ENCODE assay signal across 18 mouse cellular contexts in the genomic region with DNA sequence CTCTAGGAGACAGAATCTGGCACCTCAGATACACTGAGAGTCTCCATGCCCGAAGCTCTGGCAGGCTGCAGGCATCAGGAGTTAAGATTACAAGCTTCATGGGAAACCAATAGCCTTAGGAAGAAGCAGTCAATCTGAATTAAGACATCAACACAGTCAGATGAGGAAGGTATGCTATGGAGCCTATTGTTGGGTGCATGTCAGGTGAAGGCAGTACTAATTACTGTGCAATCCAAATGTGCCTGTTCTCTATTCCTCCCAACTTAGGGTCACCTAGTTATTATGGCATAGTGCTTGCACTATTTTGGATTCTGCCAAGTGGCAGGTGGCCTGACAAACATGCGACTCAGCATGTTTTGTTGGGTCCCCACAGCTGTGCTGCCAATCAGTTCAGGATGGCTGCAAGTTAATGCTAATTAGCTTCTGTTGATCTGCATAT. TPM values are rescaled to one million over a fixed set of nuclear protein-coding genes. Genes with fewer than 3 reads are reported as not detected.
DNase-seq lines count a peak whose midpoint lies in the region; ATAC-seq and TF ChIP-seq lines count a peak whose summit lies in the region.
"Had no signal": no experiment of that assay in that cellular context is flagged by ENCODE, and none has a peak within 500 bp of the region (broad histone marks: within the 10 kb centered on the region; RNA-seq: fewer than 3 reads in every experiment).

No protein-coding gene starts in this region.

- H3K27ac ChIP-seq in left cerebral cortex, adult 2 months: no peak overlapping the region
- H3K27ac ChIP-seq in forebrain, embryonic 13.5 days: peak overlapping the region; percentile 65
- 0 out of 2 replicates have a peak overlapping the region, but pooled peaks have one; percentile 20 for H3K27ac ChIP-seq in hindbrain, postnatal 0 days
- peak overlapping the region; percentile 17; the same call in 1 of the 2 replicates for H3K27ac ChIP-seq in midbrain, embryonic 14.5 days (replicated peaks; ENCODE audit: low read depth, low read length)
- H3K27ac ChIP-seq: stomach, embryonic 15.5 days had no signal

- TF ChIP-seq CTCF in left cerebral cortex, adult 2 months (IDR thresholded peaks at IDR 0.05): no peak
- TF ChIP-seq CTCF in hindbrain, postnatal 0 days (IDR thresholded peaks at IDR 0.05; ENCODE audit: low read depth): no peak

- H3K9me3 ChIP-seq in forebrain, embryonic 13.5 days (replicated peaks): no peaks in the 10 kb centered on the region
- no peaks in the 10 kb centered on the region for H3K9me3 ChIP-seq in hindbrain, postnatal 0 days (ENCODE audit: low read length)
- no peaks in the 10 kb centered on the region for H3K9me3 ChIP-seq in midbrain, embryonic 14.5 days (ENCODE audit: control insufficient read depth, low read length)
- H3K9me3 ChIP-seq: stomach, embryonic 15.5 days had no signal

- WGBS in forebrain, embryonic 13.5 days: 30% methylated on average over 2 of the region's 2 CpGs
- 35% methylated on average over 2 of the region's 2 CpGs for WGBS in hindbrain, postnatal 0 days
- WGBS in midbrain, embryonic 14.5 days: 18% methylated on average over 2 of the region's 2 CpGs

- no peak overlapping the region for H3K9ac ChIP-seq in forebrain, embryonic 13.5 days
- no peak overlapping the region for H3K9ac ChIP-seq in hindbrain, postnatal 0 days (replicated peaks; ENCODE audit: low read length)
- H3K9ac ChIP-seq in midbrain, embryonic 14.5 days (replicated peaks; ENCODE audit: low read length): no peak overlapping the region
- H3K9ac ChIP-seq: stomach, embryonic 15.5 days had no signal

- H3K4me2 ChIP-seq in forebrain, embryonic 13.5 days: 0 out of 2 replicates have a peak overlapping the region, but pooled peaks have one; percentile 23
- H3K4me2 ChIP-seq in hindbrain, postnatal 0 days (ENCODE audit: low read depth, low read length): no peak overlapping the region
- H3K4me2 ChIP-seq in midbrain, embryonic 14.5 days (ENCODE audit: low read length): no peak overlapping the region
- H3K4me2 ChIP-seq: stomach, embryonic 15.5 days had no signal

- H3K4me1 ChIP-seq in forebrain, embryonic 13.5 days: peaks cover 26% of the 10 kb centered on the region
- H3K4me1 ChIP-seq in hindbrain, postnatal 0 days (ENCODE audit: insufficient read depth, low read length): peaks cover 4% of the 10 kb centered on the region; the same call in 1 of the 2 replicates
- 0 out of 2 replicates have a peak, but pooled peaks cover 4% of the 10 kb centered on the region for H3K4me1 ChIP-seq in midbrain, embryonic 14.5 days (ENCODE audit: control insufficient read depth, insufficient read depth, low read length)
- H3K4me1 ChIP-seq: stomach, embryonic 15.5 days had no signal

- peak; percentile 0 for DNase-seq in left cerebral cortex, adult 11 months (ENCODE audit: low spot score)
- no peak for DNase-seq in left cerebral cortex, adult 2 months (ENCODE audit: extremely low spot score in 1 of 2, low spot score in 2 of 2)
- peak; percentile 80 for DNase-seq in hindbrain, postnatal 0 days (ENCODE audit: low spot score)
- DNase-seq in midbrain, embryonic 14.5 days: peak; percentile 64
- DNase-seq in cerebellum, adult 9-11 months: no peak
- DNase-seq: adrenal gland, postnatal 10 days; cerebellum, adult 18-20 months; thymus, postnatal 36 days had no signal

- no peak overlapping the region for H3K4me3 ChIP-seq in left cerebral cortex, adult 2 months
- no peak overlapping the region for H3K4me3 ChIP-seq in forebrain, embryonic 13.5 days
- H3K4me3 ChIP-seq in hindbrain, postnatal 0 days (ENCODE audit: low read length): no peak overlapping the region
- H3K4me3 ChIP-seq in midbrain, embryonic 14.5 days (replicated peaks; ENCODE audit: low read depth, low read length): no peak overlapping the region
- H3K4me3 ChIP-seq: stomach, embryonic 15.5 days had no signal

- no peaks in the 10 kb centered on the region for H3K36me3 ChIP-seq in forebrain, embryonic 13.5 days (ENCODE audit: poor library complexity, severe bottlenecking)
- H3K36me3 ChIP-seq in hindbrain, postnatal 0 days (ENCODE audit: insufficient read depth, low read length): no peaks in the 10 kb centered on the region
- no peaks in the 10 kb centered on the region for H3K36me3 ChIP-seq in midbrain, embryonic 14.5 days (ENCODE audit: control insufficient read depth, insufficient read depth, low read length)
- H3K36me3 ChIP-seq: stomach, embryonic 15.5 days had no signal

- peak; percentile 93 for ATAC-seq in forebrain, embryonic 13.5 days
- peak; percentile 86 for ATAC-seq in hindbrain, postnatal 0 days
- ATAC-seq in midbrain, embryonic 14.5 days (ENCODE audit: low FRiP score, low TSS enrichment): peak; percentile 86
- no peak for ATAC-seq in activated CD4-positive, CD25-positive, alpha-beta regulatory T cell, adult 4 months
- ATAC-seq: CD4-positive, CD25-positive, alpha-beta regulatory T cell, adult 4 months; intestine, postnatal 0 days; lung, postnatal 0 days had no signal

- H3K27me3 ChIP-seq in forebrain, embryonic 13.5 days: no peaks in the 10 kb centered on the region
- H3K27me3 ChIP-seq in hindbrain, postnatal 0 days (ENCODE audit: insufficient read depth, low read length): no peaks in the 10 kb centered on the region
- no peaks in the 10 kb centered on the region for H3K27me3 ChIP-seq in midbrain, embryonic 14.5 days (ENCODE audit: control insufficient read depth, insufficient read depth, low read length)
- H3K27me3 ChIP-seq: stomach, embryonic 15.5 days had no signal

- intact Hi-C loops in left cerebral cortex, adult 2 months (cut with DNase I): no loop called here

RNA-seq across cellular contexts. Expression of a gene that starts 53.0 kb away (rescaled TPM):
- not detected for total RNA-seq in left cerebral cortex, adult 2 months (2021)
- not detected in 2 replicates for polyA plus RNA-seq in forebrain, embryonic 13.5 days (2015; fragmentation: Nextera tagmentation; extraction: Ambion mirVana)
- not detected in 2 replicates for total RNA-seq in hindbrain, postnatal 0 days (2014; rRNA removed)
- polyA plus RNA-seq in hindbrain, postnatal 0 days (2015; fragmentation: Nextera tagmentation; extraction: Ambion mirVana): not detected in 2 replicates
- polyA plus RNA-seq in midbrain, embryonic 14.5 days (2014; fragmentation: Nextera tagmentation; extraction: Ambion mirVana): not detected in 2 replicates
- not detected for polyA plus RNA-seq in activated CD4-positive, CD25-positive, alpha-beta regulatory T cell, adult 4 months (2017; shearing (Covaris generic))
- total RNA-seq: adrenal gland, postnatal 10 days; granulocyte monocyte progenitor cell, adult 5-6 weeks; liver, adult 2 months had no signal
- polyA plus RNA-seq: CD4-positive, CD25-positive, alpha-beta regulatory T cell, adult 4 months; heart, postnatal 0 days; intestine, postnatal 0 days; large intestine, adult 2 months; liver, adult 2 months; lung, postnatal 0 days; stomach, embryonic 15.5 days had no signal

Comparison
In these comparisons a context has a peak if more than half of its experiments do, and no peak if none do; other contexts are left out.
1. DNase-seq: peak in left cerebral cortex, adult 11 months (single experiment), hindbrain, postnatal 0 days (single experiment) and midbrain, embryonic 14.5 days (single experiment); none in left cerebral cortex, adult 2 months (0 of 2) and cerebellum, adult 9-11 months (single experiment).